Mouse (Mus musculus) cortical plate, adult 2 months (tissue): Measurements from ENCODE around the gene Setx.

ENCODE experiments used
- CTCF ChIP-seq: fragments of 200-500 bp; IDR thresholded peaks from 2 replicates; pipeline ENCODE4 v1.5.1; 2011; ENCODE audit warnings: mild to moderate bottlenecking, control low read depth, low read length; ENCODE audit not compliant: insufficient read depth; ENCODE audit errors: extremely low read depth
- POLR2A ChIP-seq: fragments of 200-500 bp; IDR thresholded peaks from 2 replicates; pipeline ENCODE4 v1.6.1; 2011; ENCODE audit warnings: mild to moderate bottlenecking, low read length, control low read depth; ENCODE audit not compliant: insufficient read depth; ENCODE audit errors: extremely low read depth

DNA sequence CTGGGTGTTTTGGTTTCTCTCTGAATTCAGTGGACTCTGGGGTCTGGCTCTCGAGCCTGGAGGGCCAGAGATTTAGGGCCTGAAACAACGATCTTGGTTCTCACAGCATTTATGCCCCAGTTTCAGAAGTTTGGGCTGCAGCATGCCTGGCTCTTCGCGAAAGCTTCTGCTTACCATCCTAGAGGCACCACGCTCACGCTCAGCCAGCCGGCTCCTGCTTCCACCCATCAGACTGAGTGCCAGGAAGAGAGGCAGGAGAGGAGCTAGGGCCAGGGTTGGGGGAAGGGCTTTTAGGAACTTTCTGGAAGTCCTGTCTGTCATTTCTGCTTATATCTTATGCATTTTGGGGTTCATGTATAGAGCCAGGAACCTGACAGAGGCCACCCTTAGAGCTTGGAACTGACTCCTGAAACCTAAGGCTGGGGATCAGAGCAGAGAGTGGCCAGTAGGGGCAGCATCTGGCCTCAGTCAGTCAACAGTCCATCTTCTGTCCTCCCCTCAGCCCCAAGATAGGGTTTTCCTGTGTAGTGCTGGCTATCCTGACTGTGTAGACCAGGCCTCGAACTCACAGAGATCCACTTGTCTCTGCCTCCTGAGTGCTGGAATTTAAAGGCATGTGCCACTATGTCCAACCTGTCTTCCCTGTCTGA is 68.8 kb downstream of the Setx start:
- TF ChIP-seq POLR2A (no peak), CTCF (peak; percentile 24; the same call in 1 of the 2 replicates)
